Mouse (Mus musculus) neural tube, embryonic 11.5 days (tissue): Measurements from ENCODE around the gene Anxa1. TPM values are rescaled to one million over a fixed set of nuclear protein-coding genes. Genes with fewer than 3 reads are reported as not detected.

Source experiments
- ATAC-seq: fragments of 200-750 bp; cut with Nextera tagmentation; 2 replicates; pipeline ENCODE4 v1.8.0; 2017; ENCODE audit warnings: moderate number of reproducible peaks, mild to moderate bottlenecking, moderate TSS enrichment, moderate library complexity; ENCODE audit not compliant: insufficient read depth, low FRiP score, low TSS enrichment
- DNase-seq: peaks from one replicate; pipeline ENCODE4 v3.0.0-alpha.2; 2015; ENCODE audit warnings: low spot score
- H3K27ac ChIP-seq: fragments of 300-500 bp; sonication (generic); 2 replicates; pipeline ENCODE4 v1.5.1; 2014; ENCODE audit warnings: low read depth, mild to moderate bottlenecking, low read length
- H3K27me3 ChIP-seq: fragments of 300-500 bp; sonication (generic); 2 replicates; pipeline ENCODE4 v1.6.1; 2014; ENCODE audit warnings: mild to moderate bottlenecking, low read length, mixed read lengths; ENCODE audit not compliant: control insufficient read depth, insufficient read depth
- H3K36me3 ChIP-seq: fragments of 300-500 bp; sonication (generic); 2 replicates; pipeline ENCODE4 v1.6.1; 2014; ENCODE audit warnings: mild to moderate bottlenecking, low read length, moderate library complexity, mixed read lengths; ENCODE audit not compliant: control insufficient read depth, insufficient read depth
- H3K4me1 ChIP-seq: fragments of 300-500 bp; sonication (generic); 2 replicates; pipeline ENCODE4 v1.6.1; 2014; ENCODE audit warnings: low read length, mixed read lengths; ENCODE audit not compliant: control insufficient read depth, insufficient read depth
- H3K4me2 ChIP-seq: fragments of 300-500 bp; sonication (generic); 2 replicates; pipeline ENCODE4 v1.6.1; 2014; ENCODE audit warnings: low read depth, mild to moderate bottlenecking, moderate library complexity
- H3K4me3 ChIP-seq: fragments of 300-500 bp; sonication (generic); 2 replicates; pipeline ENCODE4 v1.5.1; 2014; ENCODE audit warnings: low read depth, low read length
- H3K9ac ChIP-seq: fragments of 300-500 bp; sonication (generic); 2 replicates; pipeline ENCODE4 v1.6.1; 2014; ENCODE audit warnings: mild to moderate bottlenecking, low read length
- H3K9me3 ChIP-seq: fragments of 300-500 bp; sonication (generic); 2 replicates; pipeline ENCODE4 v1.6.1; 2016; ENCODE audit warnings: low read length; ENCODE audit not compliant: control insufficient read depth
- WGBS: fragments of 180-500 bp; shearing (Covaris S2); extraction: QIAGEN DNeasy Blood & Tissue Kit; methylation state at CpG from one replicate; pipeline ENCODE4 v1.1.7; 2014; 5-methylcytosine and 5-hydroxymethylcytosine counted together
- polyA plus RNA-seq: library from polyadenylated mRNA; unstranded; fragments of >200 nt; fragmentation: Nextera tagmentation; extraction: Ambion mirVana; gene quantifications from 2 replicates; pipeline ENCODE4 v1.2.1, GENCODE M21; 2014

The Anxa1 gene
- polyA plus RNA-seq, 1 experiment from 2014 or later = 4.8 TPM

DNA sequence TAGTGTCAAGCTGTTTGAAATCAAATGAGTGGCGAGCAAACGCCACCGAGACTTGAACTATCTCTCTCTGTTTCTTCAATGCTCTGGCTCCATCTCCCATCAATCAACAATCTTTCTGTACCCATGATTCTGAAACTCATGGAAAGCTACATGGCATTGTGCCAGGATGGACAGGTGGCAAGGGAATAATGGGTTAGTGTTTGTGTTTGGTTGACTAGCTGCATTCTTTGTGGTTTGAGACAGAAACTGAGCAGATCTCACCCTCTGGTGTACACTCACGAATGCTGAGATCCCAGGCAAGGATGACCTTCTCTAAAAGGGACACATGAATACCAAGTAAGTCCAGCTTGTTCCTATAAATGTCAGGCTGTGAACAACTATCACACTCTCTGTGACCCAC, 14.3 kb upstream of the Anxa1 start:
- no peak for DNase-seq
- Histone ChIP-seq H3K9ac (no peak overlapping the region), H3K4me3 (no peak overlapping the region), H3K27me3 (no peaks in the 10 kb centered on the region), H3K4me2 (no peak overlapping the region), H3K4me1 (no peaks in the 10 kb centered on the region), H3K36me3 (no peaks in the 10 kb centered on the region), H3K27ac (no peak overlapping the region), H3K9me3 (no peaks in the 10 kb centered on the region)
- WGBS = 84% methylated on average over 4 of the region's 4 CpGs
- no peak for ATAC-seq

DNA sequence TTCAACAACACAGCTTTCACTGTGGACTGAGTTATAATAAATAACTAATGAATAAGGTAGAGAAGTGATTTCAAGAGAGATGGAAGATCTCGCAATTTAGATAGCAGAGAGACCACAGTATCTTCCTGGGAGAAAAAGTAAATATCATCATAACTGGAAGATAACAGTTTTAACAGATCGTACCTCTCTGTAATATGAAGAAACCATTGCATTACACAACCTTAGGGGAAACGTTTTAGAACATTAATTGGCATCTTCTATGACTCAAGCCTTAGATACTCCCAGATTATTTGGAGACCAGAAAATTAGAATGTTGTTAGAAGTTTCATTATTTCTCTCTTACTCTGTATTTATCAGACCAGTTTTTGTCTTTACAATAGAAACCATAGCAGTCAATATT, 13.0 kb upstream of the Anxa1 start:
- DNase-seq (no peak), ATAC-seq (no peak)
- Histone ChIP-seq H3K4me3 (no peak overlapping the region), H3K9me3 (no peaks in the 10 kb centered on the region), H3K27me3 (no peaks in the 10 kb centered on the region), H3K4me2 (no peak overlapping the region), H3K27ac (no peak overlapping the region), H3K9ac (no peak overlapping the region), H3K4me1 (no peaks in the 10 kb centered on the region), H3K36me3 (no peaks in the 10 kb centered on the region)
- WGBS = 87% methylated on average over 3 of the region's 3 CpGs

DNA sequence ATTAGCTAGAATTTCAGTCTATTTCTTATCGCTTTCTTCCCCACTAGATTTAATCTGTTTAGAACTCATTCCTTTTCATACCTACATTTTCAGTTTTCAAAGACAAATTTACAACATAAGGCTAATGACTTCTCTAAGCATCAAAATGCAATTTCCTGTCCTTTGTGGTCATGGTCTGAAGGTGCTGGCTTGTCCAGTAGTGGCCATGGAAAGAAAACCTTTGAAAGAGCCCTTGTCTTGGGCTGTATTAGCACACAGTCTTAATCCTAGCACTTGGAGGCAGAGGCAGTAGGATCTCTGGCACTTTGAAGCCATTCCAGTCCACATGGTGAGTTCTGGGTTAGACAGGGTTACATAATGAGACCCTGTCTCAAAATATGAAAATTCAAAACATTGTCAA, 12.5 kb upstream of the Anxa1 start:
- DNase-seq = no peak
- Histone ChIP-seq H3K27me3 (no peaks in the 10 kb centered on the region), H3K27ac (no peak overlapping the region), H3K36me3 (no peaks in the 10 kb centered on the region), H3K4me1 (no peaks in the 10 kb centered on the region), H3K4me3 (no peak overlapping the region), H3K4me2 (no peak overlapping the region), H3K9ac (no peak overlapping the region), H3K9me3 (no peaks in the 10 kb centered on the region)
- no peak for ATAC-seq
- 94% methylated on average over 1 of the region's 1 CpGs for WGBS

DNA sequence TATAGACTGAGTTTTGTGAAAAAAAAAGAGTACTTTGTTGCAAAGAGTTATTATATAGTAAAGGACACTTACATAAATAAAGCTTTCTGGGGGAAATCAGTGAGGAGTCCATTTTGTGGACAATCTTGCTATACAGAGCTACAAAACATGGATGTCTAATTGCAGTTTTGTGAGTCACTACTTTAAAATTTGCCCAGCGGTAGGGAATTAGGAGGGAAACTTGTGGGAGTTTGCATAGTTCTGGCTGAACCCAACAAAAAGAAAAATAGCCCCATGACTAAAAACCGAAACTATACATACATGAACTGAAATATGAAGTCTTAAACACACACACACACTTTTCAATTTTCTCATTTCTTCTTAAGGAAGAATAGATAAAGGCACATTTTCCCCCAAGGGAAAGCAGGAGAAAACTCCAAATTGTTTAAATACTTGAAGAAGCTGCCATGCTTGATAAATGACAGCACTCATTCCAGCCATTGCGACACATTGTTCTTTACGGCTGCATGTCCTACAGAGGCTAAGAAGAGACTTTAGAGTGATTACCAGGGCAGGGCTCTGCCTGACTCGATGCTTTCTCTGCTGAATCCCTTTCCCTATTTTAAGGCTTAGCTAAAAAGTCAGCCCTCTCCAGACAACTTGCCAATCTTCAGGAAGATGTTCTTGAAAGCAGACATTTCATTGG, 11.9 kb upstream of the Anxa1 start:
- H3K4me1 ChIP-seq = no peaks in the 10 kb centered on the region
- WGBS = 56% methylated on average over 5 of the region's 5 CpGs

DNA sequence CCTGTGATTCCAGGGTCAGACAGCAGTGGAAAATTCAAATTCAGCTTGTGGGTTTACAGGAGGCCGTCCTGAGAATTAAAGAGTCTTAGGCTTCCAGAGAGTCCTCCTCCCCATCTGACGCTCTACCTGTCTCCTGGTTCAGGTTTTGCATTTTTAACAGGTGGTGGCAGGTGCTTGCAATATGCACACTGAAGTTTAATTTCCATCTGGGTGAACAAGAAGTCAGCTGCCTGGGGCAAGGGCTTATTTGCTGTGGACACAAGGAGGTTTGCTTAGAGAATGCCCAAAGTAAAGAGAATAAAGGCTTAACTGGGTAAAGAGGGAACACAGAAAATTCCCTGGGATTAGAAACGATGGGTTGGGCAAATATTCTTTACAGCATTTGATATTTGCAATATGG, 11.2 kb upstream of the Anxa1 start:
- no peak overlapping the region for H3K4me3 ChIP-seq
- no peak for DNase-seq
- no peaks in the 10 kb centered on the region for H3K4me1 ChIP-seq
- H3K27ac ChIP-seq = no peak overlapping the region
- H3K9me3 ChIP-seq = no peaks in the 10 kb centered on the region
- ATAC-seq = no peak
- H3K4me2 ChIP-seq = no peak overlapping the region
- H3K9ac ChIP-seq = no peak overlapping the region
- no peaks in the 10 kb centered on the region for H3K36me3 ChIP-seq
- WGBS = 82% methylated on average over 3 of the region's 3 CpGs
- H3K27me3 ChIP-seq = no peaks in the 10 kb centered on the region

More for the DNA sequence above, 11.9 kb upstream of the Anxa1 start:
- Histone ChIP-seq H3K27me3 (no peaks in the 10 kb centered on the region), H3K4me2 (no peak overlapping the region), H3K36me3 (no peaks in the 10 kb centered on the region), H3K4me3 (no peak overlapping the region), H3K27ac (no peak overlapping the region), H3K9me3 (no peaks in the 10 kb centered on the region), H3K9ac (no peak overlapping the region)
- ATAC-seq (no peak), DNase-seq (no peak)

DNA sequence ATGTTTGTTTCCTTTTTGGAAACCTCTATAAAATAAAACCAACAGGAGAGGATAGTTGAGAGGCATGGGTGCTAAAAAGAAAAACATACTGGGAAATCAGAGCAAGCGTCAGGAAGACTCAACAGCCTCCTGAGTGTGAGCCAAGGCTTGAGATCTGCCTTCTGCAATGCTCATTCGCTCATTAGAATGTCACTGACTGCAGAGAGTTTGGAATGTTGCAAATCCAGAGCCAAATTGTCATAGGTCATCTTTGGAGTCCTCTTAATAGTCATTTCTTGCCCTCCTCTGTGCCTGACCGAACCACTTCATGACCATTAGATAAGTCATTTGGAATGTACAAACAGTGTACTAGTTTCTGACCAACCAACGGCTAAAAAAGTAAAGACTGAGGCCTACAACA, 8.4 kb upstream of the Anxa1 start:
- WGBS = 87% methylated on average over 4 of the region's 4 CpGs
- H3K36me3 ChIP-seq = no peaks in the 10 kb centered on the region

DNA sequence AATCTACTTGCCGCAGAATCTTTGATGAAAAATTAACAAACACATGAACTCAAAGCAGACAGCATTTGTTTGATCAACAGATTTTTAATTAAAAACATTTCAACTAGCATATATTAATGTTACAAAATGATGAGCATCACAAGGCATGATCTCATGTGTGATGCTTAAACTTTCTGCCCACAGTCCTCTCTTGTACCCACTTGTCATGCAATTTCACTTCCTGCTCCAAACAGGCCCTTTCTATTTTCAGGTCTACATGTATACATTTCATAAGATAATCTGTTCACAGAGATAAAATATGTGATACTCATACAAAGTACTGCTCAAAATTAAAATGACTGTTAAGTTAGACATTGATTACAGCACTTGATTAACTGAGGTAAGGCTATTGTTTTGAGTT, 6.3 kb upstream of the Anxa1 start:
- no peak overlapping the region for H3K9ac ChIP-seq
- no peak overlapping the region for H3K27ac ChIP-seq
- no peak overlapping the region for H3K4me3 ChIP-seq
- DNase-seq (no peak), ATAC-seq (no peak)
- no peaks in the 10 kb centered on the region for H3K27me3 ChIP-seq
- no peaks in the 10 kb centered on the region for H3K4me1 ChIP-seq
- H3K36me3 ChIP-seq = no peaks in the 10 kb centered on the region
- H3K4me2 ChIP-seq = no peak overlapping the region
- WGBS = 91% methylated on average over 1 of the region's 1 CpGs
- no peaks in the 10 kb centered on the region for H3K9me3 ChIP-seq

More for the DNA sequence above, 8.4 kb upstream of the Anxa1 start:
- DNase-seq (no peak), ATAC-seq (no peak)
- H3K27me3 ChIP-seq = no peaks in the 10 kb centered on the region
- no peak overlapping the region for H3K4me3 ChIP-seq
- H3K9ac ChIP-seq = no peak overlapping the region
- H3K27ac ChIP-seq = no peak overlapping the region
- H3K4me2 ChIP-seq = no peak overlapping the region
- no peaks in the 10 kb centered on the region for H3K9me3 ChIP-seq
- no peaks in the 10 kb centered on the region for H3K4me1 ChIP-seq

DNA sequence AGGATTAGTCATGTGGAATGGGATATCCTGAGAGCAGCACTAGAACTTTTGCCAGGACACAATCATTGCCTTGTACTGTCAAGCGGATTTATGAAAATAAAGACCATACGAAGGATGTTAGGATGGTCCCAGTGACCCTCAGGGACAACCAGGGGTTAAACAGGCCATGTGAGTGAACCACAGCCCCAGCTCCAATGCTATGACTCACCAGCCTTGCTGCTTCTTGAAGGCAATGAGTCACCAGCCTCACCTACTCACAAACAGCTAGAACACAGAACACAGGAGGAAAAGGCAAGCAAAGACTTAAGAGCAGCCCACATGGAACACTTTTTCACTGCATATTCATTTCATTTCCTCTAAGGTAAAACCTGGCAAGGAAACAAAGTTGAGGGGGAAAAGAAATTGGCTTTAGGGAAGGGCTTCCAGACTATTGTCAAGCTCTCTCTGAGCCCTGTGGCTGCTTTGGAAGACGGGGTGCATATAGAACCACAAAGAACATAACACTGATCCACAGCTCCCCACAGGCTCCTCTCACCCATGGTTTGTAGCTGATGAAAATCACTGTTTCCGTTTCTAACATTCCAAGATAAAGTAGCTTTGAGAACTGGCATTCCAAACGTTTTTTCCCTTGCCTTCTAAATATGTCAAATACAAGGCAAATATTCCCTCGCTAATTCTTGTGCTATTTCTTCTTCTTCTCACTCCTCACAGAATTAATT, 3.0 kb upstream of the Anxa1 start:
- Histone ChIP-seq H3K4me2 (no peak overlapping the region), H3K4me3 (no peak overlapping the region), H3K9ac (no peak overlapping the region), H3K27ac (no peak overlapping the region), H3K27me3 (no peaks in the 10 kb centered on the region), H3K9me3 (no peaks in the 10 kb centered on the region), H3K4me1 (no peaks in the 10 kb centered on the region), H3K36me3 (no peaks in the 10 kb centered on the region)
- WGBS = 83% methylated on average over 6 of the region's 6 CpGs
- ATAC-seq (no peak), DNase-seq (no peak)

DNA sequence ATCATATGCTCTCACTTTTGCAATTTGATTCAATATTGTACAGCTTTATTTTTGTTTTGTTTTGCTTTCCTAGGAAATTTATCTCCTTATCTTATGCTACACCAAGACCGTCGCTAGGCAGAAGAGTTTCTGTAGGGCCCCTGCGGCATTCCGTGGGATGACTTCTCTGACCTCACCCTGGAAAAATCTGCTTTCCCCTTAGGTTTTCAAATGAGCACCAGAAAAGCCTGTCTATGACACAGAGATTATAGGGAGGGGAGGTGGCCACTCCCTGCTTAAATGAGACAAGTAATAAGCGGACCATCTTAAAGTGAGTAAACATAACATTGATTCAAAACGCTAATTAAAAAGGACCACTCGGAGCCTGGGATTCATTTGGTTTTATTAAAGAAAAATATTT, 1.0 kb downstream of the Anxa1 start:
- no peak for ATAC-seq
- Histone ChIP-seq H3K9me3 (no peaks in the 10 kb centered on the region), H3K36me3 (no peaks in the 10 kb centered on the region)

More for the DNA sequence above, 1.0 kb downstream of the Anxa1 start:
- Histone ChIP-seq H3K9ac (no peak overlapping the region), H3K4me2 (no peak overlapping the region), H3K27ac (no peak overlapping the region), H3K4me3 (no peak overlapping the region), H3K27me3 (no peaks in the 10 kb centered on the region), H3K4me1 (no peaks in the 10 kb centered on the region)
- whole genome bisulfite sequencing = 87% methylated on average over 7 of the region's 7 CpGs
- DNase-seq = no peak
